18 mouse cellular contexts compared by ENCODE assay signal in genomic region chr2:60549851-60550250, GRCm38 (mm10). TPM values are rescaled to one million over a fixed set of nuclear protein-coding genes. Genes with fewer than 3 reads are reported as not detected.
"Had no signal": no experiment of that assay in that cellular context is flagged by ENCODE, and none has a peak within 500 bp of the region (broad histone marks: within the 10 kb centered on the region; RNA-seq: fewer than 3 reads in every experiment).

No protein-coding gene starts in this region.

- ATAC-seq: inflammation-experienced regulatory T-cells, adult 6 months had no signal

- H3K36me3 ChIP-seq: liver, embryonic 13.5 days; midbrain, embryonic 10.5 days; stomach, embryonic 15.5 days had no signal

- H3K9me3 ChIP-seq: liver, embryonic 13.5 days; midbrain, embryonic 10.5 days; stomach, embryonic 15.5 days had no signal

- H3K27ac ChIP-seq: left cerebral cortex, adult 2 months; liver, embryonic 13.5 days; macrophage; midbrain, embryonic 10.5 days; stomach, embryonic 15.5 days had no signal

- H3K4me3 ChIP-seq: left cerebral cortex, adult 2 months; liver, embryonic 13.5 days; megakaryocyte, embryonic 14.5 days; midbrain, embryonic 10.5 days; stomach, embryonic 15.5 days had no signal

- H3K9ac ChIP-seq: liver, embryonic 13.5 days; stomach, embryonic 15.5 days had no signal

- H3K4me2 ChIP-seq: liver, embryonic 13.5 days; stomach, embryonic 15.5 days had no signal

- H3K27me3 ChIP-seq: liver, embryonic 13.5 days; stomach, embryonic 15.5 days had no signal

- DNase-seq: kidney, postnatal 10 days; kidney, postnatal 36 days; layer of hippocampus, postnatal 36 days; liver, embryonic 13.5 days; lung, adult 2 months; lung, postnatal 14 days; midbrain, embryonic 14.5 days; right cerebral cortex, adult 18-20 months; right cerebral cortex, postnatal 14 days; spleen, adult 18-20 months; thymus, adult 18-20 months; thymus, postnatal 36 days had no signal

RNA-seq across cellular contexts. Expression of gene Pla2r1, which starts 3.3 kb away (rescaled TPM):
- polyA plus RNA-seq: inflammation-experienced regulatory T-cells, adult 6 months had no signal
